Mouse (Mus musculus) cerebellum, adult 18-20 months (tissue): ENCODE measurements around the gene Ccin.

Experiments
- DNase-seq, 2 experiments: peaks; one replicate each; pipeline ENCODE4 v3.0.0; 2021

Ccin gene

DNA sequence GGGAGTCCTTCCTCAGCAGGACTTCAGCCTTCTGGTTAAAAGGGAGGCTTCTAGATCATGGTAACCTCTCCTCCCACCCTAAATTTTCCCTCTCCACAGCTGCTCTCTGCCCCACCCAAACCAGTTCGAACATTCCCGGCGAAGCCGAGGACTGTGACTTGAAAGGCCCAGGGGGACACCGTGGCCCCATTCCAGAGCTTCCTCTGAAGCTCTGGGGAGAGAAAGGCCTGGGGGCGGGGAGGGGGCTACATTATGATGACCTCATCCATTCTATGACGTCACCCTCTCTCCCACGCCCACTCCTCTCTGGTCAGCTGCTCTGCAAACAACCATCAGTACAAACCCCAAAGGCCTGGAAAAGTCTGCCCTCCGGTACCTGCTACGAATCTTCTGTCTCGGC is at the start of gene Ccin:
Gene Ccin (plus strand): TSS at position 303 of the 400 bp plus-strand sequence.
- no peak for DNase-seq

DNA sequence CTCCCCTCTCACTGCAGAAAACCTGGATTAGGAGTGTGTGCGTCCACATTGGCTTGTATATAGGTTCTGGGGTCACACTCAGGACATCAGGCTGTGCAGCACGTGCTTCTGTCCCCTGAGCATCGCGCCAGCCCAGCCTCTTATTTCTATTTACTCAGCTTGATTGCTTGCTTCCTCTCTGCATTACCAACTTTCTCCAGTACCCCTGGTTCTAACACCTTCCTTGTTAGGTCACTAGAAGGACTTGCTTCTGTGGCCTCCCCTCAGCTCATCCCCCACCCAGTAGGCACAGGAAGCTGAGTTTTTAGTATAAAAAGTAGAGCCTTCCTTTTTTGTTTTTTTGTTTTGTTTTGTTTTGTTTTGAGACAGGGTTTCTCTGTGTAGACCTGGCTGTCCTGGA is 47.1 kb upstream of the Ccin start:
- DNase-seq: no peak

DNA sequence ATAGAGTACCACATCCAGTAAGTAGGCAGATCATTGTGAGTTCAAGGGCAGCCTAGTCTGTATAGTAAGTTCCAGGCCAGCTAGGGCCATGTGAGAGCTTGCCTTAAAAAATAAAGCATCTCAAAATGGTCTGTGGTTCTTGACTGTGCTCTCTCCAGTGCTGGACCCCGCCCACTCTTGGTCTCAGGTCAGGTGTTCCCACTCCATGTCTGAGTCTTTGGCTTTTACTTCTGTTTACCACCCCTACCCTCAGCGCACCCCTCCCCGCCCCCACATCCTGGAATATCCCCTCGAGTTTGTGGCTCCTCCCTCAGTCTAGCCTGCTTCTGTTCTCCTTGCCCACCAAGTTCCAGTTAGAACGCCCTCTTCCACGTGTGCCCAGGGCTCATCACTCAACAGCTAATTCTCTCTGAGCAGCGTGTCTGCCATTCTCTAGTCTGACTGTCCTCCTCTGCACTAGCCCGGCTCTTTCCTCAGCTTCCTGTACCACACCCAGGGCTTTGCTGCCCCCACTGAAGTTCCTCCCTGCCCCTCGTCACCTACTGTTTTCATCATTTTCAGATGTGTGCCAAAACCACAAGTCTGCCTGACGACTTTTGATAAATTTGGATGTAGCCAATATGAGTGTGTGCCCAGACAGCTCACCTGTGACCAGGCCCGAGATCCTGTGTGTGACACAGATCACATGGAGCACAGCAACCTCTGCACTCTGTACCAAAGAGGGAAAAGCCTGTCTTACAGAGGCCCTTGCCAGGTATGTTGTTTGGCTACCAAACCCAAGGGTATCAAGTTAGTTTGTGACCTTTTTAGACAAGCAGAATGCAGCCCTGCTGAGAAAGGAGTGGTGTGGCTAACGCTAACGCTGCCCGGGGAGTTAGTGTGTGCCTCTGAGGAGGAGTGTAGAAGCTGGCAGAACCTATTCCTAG is 46.3 kb upstream of the Ccin start:
- no peak for DNase-seq

DNA sequence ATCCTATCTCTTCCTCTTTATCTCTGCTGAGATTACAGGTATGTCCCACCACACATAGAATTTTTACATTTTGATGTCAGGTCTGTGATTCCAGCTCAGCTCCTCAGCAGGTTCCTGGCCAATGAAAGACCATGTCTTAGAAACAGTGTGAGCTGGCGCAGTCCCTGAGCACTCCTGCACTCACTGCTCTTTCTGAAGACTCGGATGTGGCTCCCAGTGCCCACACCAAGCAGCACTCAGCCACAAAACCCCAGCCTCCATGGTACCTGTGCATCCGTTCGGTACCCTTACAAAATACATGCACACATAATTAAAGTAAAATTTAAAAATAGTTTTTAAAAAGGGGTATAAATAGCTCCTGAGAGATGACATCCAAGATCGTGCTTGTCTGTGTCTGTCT is 42.0 kb upstream of the Ccin start:
- no peak for DNase-seq

DNA sequence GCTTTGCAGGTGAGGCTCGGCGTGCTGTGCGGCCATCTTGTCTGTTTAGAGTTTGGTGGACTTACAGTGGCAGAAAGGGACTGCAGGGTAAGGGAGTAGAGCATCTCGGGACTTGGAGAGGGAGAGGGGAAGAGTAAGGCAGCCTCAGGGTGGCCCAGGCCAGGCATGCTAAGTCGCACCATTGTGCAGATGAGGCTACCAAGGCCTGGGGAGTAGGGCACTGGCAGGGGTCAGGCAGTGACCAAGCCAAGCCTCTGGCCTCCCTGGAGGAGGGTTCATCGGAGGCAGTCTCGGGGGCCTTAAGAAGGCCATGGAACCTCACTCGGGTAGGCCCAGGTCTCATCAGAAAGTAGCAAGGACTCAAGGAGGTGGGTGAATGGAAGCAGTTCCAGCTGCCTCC is 40.9 kb upstream of the Ccin start:
- no peak for DNase-seq

DNA sequence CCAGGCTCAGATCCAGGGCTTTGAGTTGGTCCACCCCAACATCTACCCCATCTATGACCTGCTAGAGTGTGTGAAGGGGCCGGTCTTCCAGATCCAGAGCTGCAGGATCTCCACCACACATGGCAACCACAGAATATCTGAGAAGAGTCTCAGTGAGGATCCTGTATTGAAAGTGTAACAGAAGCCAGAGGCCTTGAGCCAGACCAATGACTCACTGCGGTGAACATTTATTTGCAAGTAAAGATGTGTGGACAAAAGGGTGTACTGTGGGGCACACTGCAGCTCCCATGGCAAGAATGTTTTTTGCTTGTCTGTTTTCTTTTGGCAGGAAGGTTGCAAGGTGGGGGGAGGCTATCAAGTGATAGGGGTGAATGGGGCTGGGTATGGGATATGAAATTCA is 35.7 kb upstream of the Ccin start:
- DNase-seq: no peak

DNA sequence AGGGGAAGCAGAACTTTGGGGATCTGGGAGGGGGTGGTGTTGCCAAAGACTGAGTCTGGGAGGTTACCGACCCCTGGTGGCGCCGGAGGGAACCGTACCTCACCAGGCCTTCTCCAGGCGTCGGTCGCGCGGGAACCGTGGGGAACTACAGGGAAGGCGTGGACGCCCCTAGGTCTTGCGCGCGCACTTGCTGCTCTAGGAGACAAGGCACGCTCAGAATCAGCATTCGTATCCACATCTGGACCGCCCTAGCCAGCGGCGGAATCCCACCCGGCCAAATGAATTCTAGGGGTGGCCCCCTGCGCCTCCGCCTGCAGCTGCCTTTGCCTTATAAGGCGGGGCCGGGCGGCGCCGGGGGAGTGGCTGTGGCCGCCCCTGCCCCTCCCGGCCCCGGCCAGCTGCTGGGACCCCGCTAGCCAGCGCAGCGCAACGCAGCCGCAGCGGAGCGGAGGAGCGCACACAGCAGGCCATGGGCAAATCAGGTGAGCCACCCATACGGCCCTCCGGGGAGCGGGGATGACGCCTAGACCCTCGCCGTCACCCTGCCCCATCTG is 25.9 kb upstream of the Ccin start, which contains the start of gene Glipr2:
Gene Glipr2 (plus strand): TSS at position 110 of the 554 bp plus-strand sequence.
- peak in 1 of 2 experiments; percentile 27 for DNase-seq

DNA sequence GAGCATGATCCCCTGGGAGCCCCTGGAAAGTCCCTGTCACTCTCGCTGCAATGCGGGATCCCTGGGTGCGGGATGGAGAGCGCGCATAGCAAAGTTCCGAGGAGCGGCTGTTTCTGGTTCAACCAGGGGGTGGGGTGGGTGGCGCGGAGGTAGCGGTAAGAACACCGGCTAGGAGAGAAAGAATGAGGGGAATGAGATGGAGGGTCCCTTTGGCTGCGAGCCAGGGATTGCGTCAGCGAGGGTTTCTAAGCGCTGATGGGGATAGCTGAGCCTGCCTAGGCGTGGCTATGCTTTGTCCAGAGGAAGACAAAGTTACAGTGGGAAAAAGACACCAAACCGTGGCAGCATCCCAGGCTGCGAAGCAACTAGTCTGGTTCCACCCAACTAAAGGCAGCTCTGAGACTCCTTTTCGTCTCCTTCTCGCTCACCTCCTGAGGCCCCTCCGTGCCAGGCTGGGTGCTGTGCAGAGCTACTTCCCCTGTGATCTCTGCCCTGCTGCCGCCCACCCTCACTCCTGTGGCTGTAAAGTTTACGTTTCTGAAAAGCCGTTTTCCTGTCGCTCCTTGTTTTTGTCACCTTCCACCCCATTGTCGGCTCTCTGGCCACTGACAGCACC is 25.3 kb upstream of the Ccin start:
- DNase-seq: no peak

DNA sequence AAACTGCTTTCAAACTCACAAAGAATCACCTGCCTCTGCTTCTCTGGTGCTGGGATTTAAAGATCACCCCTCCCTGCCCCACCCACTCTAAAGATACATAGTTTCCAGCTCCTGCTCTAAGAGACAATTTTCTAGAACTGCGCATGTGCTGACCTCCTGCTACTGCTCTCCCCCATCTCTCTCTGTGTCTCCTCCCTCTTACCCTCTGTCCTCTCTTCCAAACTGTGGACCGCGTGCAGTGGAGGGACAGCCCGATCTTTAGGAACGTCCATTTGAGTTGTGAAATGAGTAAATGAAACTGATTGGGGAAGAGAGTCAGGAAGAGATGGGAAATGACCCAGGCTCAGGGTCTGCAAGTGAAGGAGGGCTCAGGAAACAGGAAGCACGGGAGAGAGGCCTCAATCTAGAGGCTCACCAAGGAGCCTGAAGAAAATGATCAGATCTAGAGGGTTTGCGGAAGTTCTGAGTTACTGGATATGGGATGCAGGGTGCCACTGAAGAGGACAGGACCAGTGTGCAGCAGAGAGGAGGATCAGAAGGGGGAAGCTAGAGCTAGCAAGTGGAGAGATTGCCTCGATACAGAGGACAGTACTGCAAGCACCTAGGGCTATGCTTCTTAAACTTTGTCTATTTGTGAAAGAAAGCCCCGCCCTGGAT is 23.6 kb upstream of the Ccin start:
- DNase-seq: no peak

DNA sequence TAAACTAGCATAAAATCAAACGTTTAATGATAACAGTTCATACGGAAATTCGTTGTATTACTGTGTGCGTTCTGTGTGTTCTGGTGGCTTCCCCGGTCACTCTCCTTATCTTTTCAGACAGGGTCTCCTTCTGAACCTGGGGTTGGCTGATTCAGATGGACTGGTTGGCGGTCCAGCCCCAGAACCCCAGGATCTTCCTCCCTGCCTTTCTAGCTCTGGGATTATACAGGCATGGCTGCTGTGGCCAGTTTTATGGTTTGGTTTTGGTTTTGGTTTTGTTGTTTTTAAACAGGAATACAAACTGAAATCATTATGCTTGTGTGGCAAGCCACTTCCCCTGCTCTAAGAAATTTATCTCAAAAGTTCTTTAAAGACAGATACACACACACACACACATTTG is 23.1 kb upstream of the Ccin start:
- DNase-seq: no peak

DNA sequence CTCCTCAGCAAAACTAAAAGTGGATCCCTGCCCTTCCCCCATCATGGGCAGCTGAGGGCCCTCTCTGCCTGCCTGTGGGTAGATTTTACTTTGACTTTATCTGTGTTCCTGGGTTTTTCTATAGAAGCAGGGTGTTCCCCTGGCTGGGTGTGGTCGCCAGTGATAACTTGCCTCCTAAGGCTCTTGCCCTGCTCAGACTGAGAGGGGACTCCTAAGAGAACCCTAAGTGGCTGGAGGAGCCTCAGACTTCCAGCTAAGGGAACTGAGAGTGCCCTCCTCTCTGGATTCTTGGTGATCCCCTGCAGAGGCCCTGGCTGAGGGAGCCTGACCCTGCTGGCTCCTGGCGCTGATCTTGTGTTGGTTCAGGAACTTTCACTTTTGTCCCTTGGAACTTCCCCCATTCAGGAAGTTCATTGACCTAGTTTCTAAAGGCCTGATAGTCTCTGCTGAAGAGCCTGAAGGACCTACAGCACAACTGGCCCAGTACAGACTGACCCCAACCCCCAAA is 18.9 kb upstream of the Ccin start:
- no peak for DNase-seq

DNA sequence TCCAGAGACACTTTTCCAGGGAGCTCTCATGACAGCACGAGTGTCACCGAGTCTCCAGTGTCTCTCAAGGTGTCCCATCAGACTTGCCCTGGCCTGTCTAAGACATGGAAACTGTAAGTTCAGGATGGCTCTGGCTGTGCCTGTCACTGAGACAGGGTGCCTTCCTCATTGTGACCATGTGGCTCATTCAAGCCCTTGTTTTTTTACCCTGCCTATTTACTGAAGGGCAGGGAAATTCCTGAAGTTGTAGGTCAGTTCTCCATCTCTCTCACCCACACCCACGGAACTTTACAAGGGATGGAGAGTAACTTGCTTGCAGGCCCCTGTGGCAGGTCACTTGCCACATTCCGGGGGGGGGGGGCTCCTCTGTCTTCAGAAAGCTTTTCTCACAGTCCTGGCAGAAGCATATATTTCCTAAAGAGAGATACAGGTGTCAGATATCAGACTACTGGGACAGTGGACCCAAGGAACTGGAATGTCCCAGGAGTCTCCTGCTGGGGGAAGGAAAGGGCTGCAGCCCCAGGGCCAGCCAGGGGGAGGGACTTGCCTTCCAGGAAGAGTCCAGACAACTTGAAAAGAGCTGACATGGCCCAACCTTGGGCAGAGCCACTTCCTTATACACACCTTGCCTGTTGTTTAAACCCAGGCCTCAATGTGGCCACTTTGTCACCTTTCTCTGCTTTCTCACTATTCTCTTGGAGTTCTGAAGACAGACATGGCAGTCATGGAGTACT is 18.2 kb upstream of the Ccin start:
- DNase-seq: no peak

DNA sequence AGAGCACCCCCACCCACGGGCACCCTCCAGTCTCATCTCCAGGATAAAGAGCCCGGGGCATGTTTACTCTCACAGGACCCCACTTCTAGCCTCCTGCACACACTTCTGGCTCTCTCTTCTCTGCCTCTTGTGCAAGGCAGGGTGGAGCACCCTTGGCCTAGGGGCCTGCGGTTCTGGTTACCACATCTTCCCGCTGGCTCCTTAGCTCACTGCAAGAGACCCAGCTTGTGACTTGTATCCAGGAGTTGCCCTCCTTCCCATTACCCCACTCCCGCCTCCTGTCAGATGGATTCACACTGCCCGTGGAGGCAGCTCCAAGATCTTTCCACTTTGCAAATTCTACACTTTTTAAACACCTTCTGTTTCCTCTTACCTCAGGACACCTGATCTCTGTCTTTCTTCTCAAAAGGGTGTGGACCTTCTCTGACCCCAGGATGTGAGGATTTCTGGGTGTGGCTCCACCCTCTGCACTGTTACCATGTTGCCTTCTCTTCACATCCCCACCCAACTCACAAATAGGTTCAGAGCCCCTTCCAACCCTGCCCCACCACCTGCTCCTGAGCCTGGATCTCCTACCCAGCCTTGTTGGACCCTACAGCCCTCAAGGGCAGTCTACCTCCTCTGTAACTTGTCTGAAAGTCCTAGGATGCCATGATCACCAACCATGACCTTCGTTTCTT is 17.3 kb upstream of the Ccin start:
- no peak for DNase-seq

DNA sequence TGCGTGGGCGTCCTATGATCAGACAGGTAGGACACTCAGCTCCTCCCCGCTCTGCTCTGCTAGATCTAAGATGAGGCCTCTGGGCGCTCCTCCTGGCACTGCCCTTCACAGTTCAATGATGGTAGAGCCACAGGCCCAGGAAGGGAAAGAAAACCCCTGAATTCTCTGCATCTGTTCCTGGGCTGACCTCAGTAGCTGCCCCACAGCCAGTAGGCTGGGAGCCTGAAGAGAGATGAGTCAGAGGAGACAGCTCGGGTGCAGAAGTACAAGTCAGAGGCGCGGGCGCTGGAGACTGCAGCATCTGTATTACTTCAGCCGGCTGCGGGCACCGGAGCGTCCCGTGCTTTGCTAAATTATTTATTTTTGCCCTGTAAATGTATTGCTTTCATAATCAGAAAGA is 14.6 kb upstream of the Ccin start:
- DNase-seq: peak; percentile 51 to 58

DNA sequence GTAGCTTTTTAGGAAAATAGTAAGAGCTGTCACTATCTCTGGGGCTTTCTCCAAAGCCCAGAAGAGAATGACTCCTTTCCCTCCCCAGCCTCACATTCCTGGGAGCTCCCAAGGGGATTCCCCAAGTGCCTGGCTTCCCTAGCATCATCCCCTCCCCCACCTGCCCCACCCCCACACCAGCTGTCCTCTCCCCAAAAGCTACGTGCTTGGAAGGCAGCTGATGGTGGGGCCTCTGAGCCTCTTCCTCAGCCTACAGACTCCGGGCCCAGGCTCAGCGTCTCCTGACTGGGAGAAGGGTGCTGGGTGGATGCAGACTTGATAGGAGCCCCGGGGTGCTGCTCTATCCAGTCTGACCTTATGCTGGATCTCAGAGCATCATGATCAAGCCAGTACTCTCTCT is 13.9 kb upstream of the Ccin start:
- DNase-seq: no peak

DNA sequence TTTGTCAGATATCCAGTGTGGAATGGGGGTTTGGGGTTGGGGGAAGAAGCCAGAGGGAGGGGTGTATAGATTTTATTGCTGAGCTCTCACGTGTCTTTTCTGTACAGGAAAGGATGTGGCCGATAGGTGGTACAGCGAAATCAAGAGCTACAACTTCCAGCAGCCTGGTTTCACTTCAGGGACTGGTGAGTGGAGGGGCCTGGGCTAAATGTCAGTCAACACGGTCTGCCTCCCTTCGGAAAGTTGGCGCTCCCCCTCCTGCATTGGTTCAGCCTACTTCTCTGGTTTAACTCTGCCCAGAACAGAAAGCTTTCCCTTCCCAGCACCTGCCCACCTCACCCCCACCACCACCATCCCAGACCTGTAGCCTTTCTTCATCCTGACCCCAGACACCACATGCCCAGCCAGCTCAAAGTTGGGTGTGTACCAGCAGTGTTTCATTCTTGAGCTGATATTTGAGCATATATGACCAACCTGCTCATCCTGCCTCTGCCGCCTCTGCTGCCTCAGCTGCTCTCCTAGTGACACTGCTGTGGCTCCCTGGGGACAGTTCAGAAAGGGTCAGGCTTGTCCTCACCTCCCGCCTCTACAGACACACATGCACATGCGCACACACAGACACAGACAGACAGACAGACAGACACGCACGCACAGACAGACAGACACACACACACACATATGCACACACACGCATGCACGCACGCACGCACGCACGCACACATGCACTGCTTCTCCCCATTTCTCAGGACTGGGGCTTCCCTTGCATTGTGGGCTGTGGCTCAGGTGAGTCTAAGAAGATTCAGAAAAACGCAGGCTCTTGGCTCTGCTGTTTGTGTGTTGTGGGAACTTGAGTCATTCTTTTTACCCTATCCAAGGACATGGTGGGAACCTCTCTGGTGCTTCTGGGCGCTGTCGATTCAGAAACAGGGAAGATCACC is 12.6 kb upstream of the Ccin start:
- DNase-seq: no peak

DNA sequence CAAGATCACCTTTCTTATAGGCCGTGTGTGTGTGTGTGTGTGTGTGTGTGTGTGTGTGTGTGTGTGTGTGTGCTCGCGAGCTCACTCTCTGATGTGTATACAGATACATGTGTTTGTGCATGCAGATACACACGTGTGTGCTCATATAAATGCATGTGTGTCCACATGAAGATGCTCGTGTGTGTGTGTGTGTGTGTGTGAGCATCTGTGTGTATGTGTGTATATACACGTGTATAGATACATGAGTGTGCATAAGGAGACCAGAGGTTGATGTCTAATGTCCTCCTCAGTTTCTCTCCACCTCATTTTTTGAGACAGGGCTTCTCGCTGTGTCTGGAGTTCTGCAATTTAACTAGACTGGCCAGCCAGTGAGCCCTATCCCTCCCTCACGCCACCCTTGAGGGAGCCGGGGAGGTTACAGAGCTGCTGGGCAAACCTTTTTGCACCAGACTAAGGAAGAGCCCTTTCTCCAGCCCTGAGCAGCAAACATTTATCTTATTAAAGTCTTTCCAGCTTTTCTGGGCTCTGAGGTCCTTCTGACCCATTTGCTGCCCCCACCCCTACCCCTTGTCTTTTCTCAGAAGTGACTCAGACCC is 11.6 kb upstream of the Ccin start:
- no peak for DNase-seq

DNA sequence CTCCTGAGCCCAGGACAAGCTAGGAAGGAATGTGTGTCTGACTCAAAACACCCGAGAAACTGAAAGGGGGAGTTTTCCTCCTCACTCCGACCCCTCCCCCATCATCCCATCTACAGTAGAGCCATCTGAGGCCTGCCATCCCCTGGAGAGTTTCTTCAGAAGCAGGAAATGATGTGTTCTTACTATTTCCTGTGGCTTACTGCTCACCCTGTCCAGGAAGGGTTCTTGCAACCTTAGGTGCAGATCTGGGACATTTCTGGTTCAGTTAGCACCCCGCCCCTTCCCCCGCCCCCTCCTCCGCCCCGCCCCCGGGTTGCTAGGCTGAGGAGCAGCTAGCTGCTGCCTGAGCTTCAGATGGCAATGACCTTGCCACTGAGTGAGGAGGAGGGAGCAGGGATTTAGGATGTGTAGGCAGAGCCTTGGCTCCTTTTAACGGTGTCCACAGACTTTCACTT is 11.1 kb upstream of the Ccin start:
- DNase-seq: no peak

DNA sequence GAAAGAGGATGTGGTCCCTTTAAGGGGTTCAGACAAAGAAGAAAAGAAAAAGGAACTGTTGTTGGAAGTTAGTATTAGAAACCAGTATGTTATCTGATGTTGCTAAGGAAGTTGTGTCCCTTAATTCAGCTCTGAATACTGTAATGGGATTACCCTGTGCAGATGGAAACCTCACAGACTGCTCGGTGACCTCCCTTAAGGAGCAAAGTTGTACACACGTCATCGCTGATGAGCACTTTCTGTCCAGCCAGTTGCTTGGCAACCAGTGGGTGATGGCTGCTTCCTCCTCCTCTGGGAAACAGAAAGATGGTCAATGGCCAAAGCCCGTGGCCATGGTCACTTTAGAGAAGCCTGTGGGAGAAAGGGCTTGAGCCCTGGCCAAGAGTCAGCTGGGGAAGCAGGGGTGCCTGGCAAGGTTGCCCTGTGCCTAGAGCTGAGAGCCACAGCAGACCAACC is 9.7 kb upstream of the Ccin start:
- peak; percentile 24 to 36 for DNase-seq
